Mouse (Mus musculus) megakaryocyte, embryonic 14.5 days (primary cell): ENCODE measurements at regions not wholly inside any gene's neighbourhood (a gene's known extent, or its start where the extent isn't known, plus 50 kb on each side); places are given as distances from the start of the nearest gene placed in this dataset.

ENCODE experiments used
- FLI1 ChIP-seq: IDR thresholded peaks from 2 replicates; pipeline ENCODE4 v1.6.1; 2012; ENCODE audit warnings: low read length, inconsistent platforms, mixed read lengths
- GATA1 ChIP-seq: IDR thresholded peaks from 3 replicates; pipeline ENCODE4 v1.6.1; 2012; ENCODE audit warnings: mixed read lengths, low read length, inconsistent platforms, borderline replicate concordance

DNA sequence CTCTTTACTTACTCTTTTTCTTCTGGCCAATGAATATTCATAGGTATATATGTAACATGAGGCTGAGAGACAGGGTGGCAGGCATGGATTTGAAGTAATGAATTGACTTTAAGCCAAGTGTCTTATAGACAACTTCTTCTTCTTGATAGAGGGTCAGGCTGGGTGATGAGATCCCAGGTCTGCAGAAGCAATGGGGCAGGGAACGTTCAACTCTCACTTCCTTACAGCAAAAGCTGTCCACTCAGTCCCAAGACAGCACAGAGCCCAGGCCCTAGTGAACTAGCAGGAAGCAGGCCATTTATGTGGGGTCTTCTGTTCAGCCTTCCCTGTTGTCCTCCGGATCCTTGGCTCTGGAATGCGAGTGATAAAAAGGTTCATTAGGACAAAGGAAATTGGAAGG, 52.6 kb upstream of the Lclat1 start:
- TF ChIP-seq GATA1: no peak
- no peak for TF ChIP-seq FLI1
